Mouse (Mus musculus): Measurements from ENCODE around the gene Gm15080. TPM values are rescaled to one million over a fixed set of nuclear protein-coding genes. Genes with fewer than 3 reads are reported as not detected.
"Not testable (repeated sequence)": the region's sequence is repeated elsewhere in the genome, so short reads cannot be mapped to it uniquely, and the experiment has no call there.

Gene Gm15080
- total RNA-seq (2014; rRNA removed) (not detected in 2 replicates), polyA plus RNA-seq (2015; fragmentation: Nextera tagmentation; extraction: Ambion mirVana) (not detected in 2 replicates)

GRCm38 (mm10) chrX:147992693-147993092 lies at the start of gene Gm15080:
TSS of gene Gm15080 (plus strand) at chrX:147992993.
- not testable (repeated sequence) for DNase-seq (ENCODE audit: low spot score); H3K4me3 ChIP-seq (ENCODE audit: low read depth, low read length); H3K4me1 ChIP-seq (ENCODE audit: insufficient read depth, low read length); H3K27me3 ChIP-seq (ENCODE audit: insufficient read depth, low read length); H3K27ac ChIP-seq (ENCODE audit: low read depth, low read length); H3K9me3 ChIP-seq (ENCODE audit: low read length); ATAC-seq (ENCODE audit: low FRiP score); H3K4me2 ChIP-seq (ENCODE audit: low read depth, low read length, poor library complexity, severe bottlenecking); H3K9ac ChIP-seq (replicated peaks; ENCODE audit: low read length, poor library complexity, severe bottlenecking); H3K36me3 ChIP-seq (ENCODE audit: insufficient read depth, low read length)
- 100% methylated on average over 1 of the region's 5 CpGs for WGBS

Other genes with a start within 250 kb of the Gm15080 start
- gene Gm15128, start 227.0 kb upstream of the Gm15080 start, total RNA-seq (2014; rRNA removed): not detected in 2 replicates
- gene Gm15128, start 227.0 kb upstream of the Gm15080 start, polyA plus RNA-seq (2015; fragmentation: Nextera tagmentation; extraction: Ambion mirVana): not detected in 2 replicates
- not detected in 2 replicates for gene Gm15107, start 187.7 kb downstream of the Gm15080 start, total RNA-seq (2014; rRNA removed)
- not detected in 2 replicates for gene Gm15107, start 187.7 kb downstream of the Gm15080 start, polyA plus RNA-seq (2015; fragmentation: Nextera tagmentation; extraction: Ambion mirVana)